Mouse (Mus musculus) liver, embryonic 12.5 days (tissue): ENCODE data around the gene Prepl. TPM values are rescaled to one million over a fixed set of nuclear protein-coding genes. Genes with fewer than 3 reads are reported as not detected.
A peak's percentile ranks its signal among the peaks of the same experiment; 100 is the strongest.

Source experiments
- ATAC-seq: fragments of 200-750 bp; cut with Nextera tagmentation; 2 replicates; pipeline ENCODE4 v1.8.0; 2017; ENCODE audit warnings: moderate number of reproducible peaks, mild to moderate bottlenecking, moderate library complexity
- H3K27ac ChIP-seq: fragments of 300-500 bp; sonication (generic); 2 replicates; pipeline ENCODE4 v1.5.1; 2016; ENCODE audit warnings: mild to moderate bottlenecking
- H3K27me3 ChIP-seq: fragments of 300-500 bp; sonication (generic); replicated peaks from 2 replicates; pipeline ENCODE4 v1.6.1; 2016; ENCODE audit warnings: mild to moderate bottlenecking, moderate library complexity
- H3K36me3 ChIP-seq: fragments of 300-500 bp; sonication (generic); 2 replicates; pipeline ENCODE4 v1.6.1; 2016; ENCODE audit warnings: mild to moderate bottlenecking, moderate library complexity
- H3K4me1 ChIP-seq: fragments of 300-500 bp; sonication (generic); 2 replicates; pipeline ENCODE4 v1.6.1; 2016
- H3K4me2 ChIP-seq: fragments of 300-500 bp; sonication (generic); 2 replicates; pipeline ENCODE4 v1.6.1; 2016; ENCODE audit warnings: mild to moderate bottlenecking, moderate library complexity
- H3K4me3 ChIP-seq: fragments of 300-500 bp; sonication (generic); 2 replicates; pipeline ENCODE4 v1.5.1; 2016; ENCODE audit warnings: mild to moderate bottlenecking, moderate library complexity
- H3K9ac ChIP-seq: fragments of 300-500 bp; sonication (generic); 2 replicates; pipeline ENCODE4 v1.6.1; 2016; ENCODE audit warnings: mild to moderate bottlenecking, moderate library complexity
- H3K9me3 ChIP-seq: fragments of 300-500 bp; sonication (generic); replicated peaks from 2 replicates; pipeline ENCODE4 v1.6.1; 2016; ENCODE audit warnings: mild to moderate bottlenecking, moderate library complexity
- WGBS: fragments of 180-500 bp; shearing (Covaris S2); methylation state at CpG from one replicate; pipeline ENCODE4 v1.1.7; 2016; ENCODE audit not compliant: insufficient replicate concordance; 5-methylcytosine and 5-hydroxymethylcytosine counted together
- polyA plus RNA-seq: library from polyadenylated mRNA; unstranded; fragments of >200 nt; fragmentation: Nextera tagmentation; extraction: Ambion mirVana; gene quantifications from 2 replicates; pipeline ENCODE4 v1.2.1, GENCODE M21; 2016

The Prepl gene
- polyA plus RNA-seq, 1 experiment from 2014 or later = 11.2 TPM

GRCm38 (mm10) chr17:85063560-85063959 is 26.5 kb downstream of the Prepl start:
- 43% methylated on average over 7 of the region's 7 CpGs for WGBS
- no peaks in the 10 kb centered on the region for H3K9me3 ChIP-seq
- H3K4me3 ChIP-seq = no peak overlapping the region
- H3K27ac ChIP-seq = no peak overlapping the region
- no peaks in the 10 kb centered on the region for H3K27me3 ChIP-seq
- no peak for ATAC-seq
- peaks cover 43% of the 10 kb centered on the region for H3K36me3 ChIP-seq
- H3K9ac ChIP-seq = no peak overlapping the region
- no peaks in the 10 kb centered on the region for H3K4me1 ChIP-seq
- no peak overlapping the region for H3K4me2 ChIP-seq

GRCm38 (mm10) chr17:85059136-85059535 is 30.9 kb downstream of the Prepl start:
- Histone ChIP-seq H3K4me2 (no peak overlapping the region), H3K27me3 (no peaks in the 10 kb centered on the region), H3K36me3 (peaks cover 11% of the 10 kb centered on the region), H3K27ac (no peak overlapping the region), H3K4me3 (no peak overlapping the region), H3K9ac (no peak overlapping the region), H3K9me3 (no peaks in the 10 kb centered on the region), H3K4me1 (no peaks in the 10 kb centered on the region)
- ATAC-seq = no peak
- WGBS = 78% methylated on average over 6 of the region's 6 CpGs

- Histone ChIP-seq H3K4me3 (no peak overlapping the region), H3K4me2 (no peak overlapping the region), H3K27ac (no peak overlapping the region), H3K9me3 (no peaks in the 10 kb centered on the region), H3K36me3 (0 out of 2 replicates have a peak, but pooled peaks cover 6% of the 10 kb centered on the region), H3K27me3 (no peaks in the 10 kb centered on the region), H3K9ac (no peak overlapping the region), H3K4me1 (no peaks in the 10 kb centered on the region)
- ATAC-seq = no peak
- WGBS = 74% methylated on average over 7 of the region's 7 CpGs
These were observed 31.8 kb downstream of the Prepl start for GRCm38 (mm10) chr17:85058276-85058675.

DNA sequence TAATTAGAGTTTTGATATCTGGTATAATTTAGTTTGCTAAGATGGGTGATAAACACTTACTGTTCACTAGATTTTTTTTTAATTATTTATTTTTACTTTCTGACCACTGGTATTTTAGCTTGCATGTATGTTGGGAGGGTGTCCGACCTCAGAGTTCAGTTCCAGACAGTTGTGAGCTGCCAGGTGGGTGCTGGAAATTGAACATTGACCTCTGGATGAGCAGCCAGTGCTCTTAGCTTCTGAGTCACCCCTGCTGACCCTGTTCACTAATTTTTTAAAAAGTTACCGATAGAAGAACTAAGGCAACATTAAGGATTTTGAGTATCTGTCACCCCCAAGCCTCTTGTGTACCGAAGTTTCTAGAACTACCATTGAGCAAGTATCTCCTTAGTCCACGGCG is 41.7 kb downstream of the Prepl start:
- H3K9me3 ChIP-seq = no peaks in the 10 kb centered on the region
- no peak overlapping the region for H3K9ac ChIP-seq
- ATAC-seq = no peak
- no peak overlapping the region for H3K4me2 ChIP-seq
- H3K36me3 ChIP-seq = no peaks in the 10 kb centered on the region
- 72% methylated on average over 5 of the region's 5 CpGs for WGBS
- no peak overlapping the region for H3K27ac ChIP-seq
- no peaks in the 10 kb centered on the region for H3K27me3 ChIP-seq
- H3K4me3 ChIP-seq = no peak overlapping the region
- H3K4me1 ChIP-seq = peaks cover 5% of the 10 kb centered on the region; the same call in 1 of the 2 replicates

DNA sequence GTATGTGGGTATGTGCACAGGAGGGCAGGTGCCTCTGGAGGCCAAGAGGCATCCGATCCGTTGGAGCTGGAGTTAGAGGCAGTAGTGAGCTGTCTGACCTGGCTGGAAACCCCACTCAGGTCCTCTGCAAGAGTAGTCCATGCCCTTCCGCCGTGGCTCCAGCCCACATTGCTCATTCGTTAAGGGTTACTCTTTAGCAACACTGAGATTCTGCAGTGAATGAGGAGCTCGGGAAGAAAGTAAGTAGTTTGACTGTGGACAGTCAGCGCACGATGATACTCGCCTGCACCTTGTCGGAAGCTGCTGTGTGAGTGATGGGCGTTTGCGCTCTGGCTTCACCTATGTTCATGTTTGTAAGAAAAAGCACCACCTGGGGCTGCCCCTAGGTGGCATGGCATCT is 44.9 kb downstream of the Prepl start:
- Histone ChIP-seq H3K36me3 (no peaks in the 10 kb centered on the region), H3K4me3 (no peak overlapping the region), H3K9me3 (no peaks in the 10 kb centered on the region), H3K4me1 (0 out of 2 replicates have a peak, but pooled peaks cover 3% of the 10 kb centered on the region), H3K27me3 (no peaks in the 10 kb centered on the region), H3K4me2 (no peak overlapping the region), H3K9ac (no peak overlapping the region), H3K27ac (no peak overlapping the region)
- WGBS = 68% methylated on average over 12 of the region's 12 CpGs
- no peak for ATAC-seq

- no peak overlapping the region for H3K4me2 ChIP-seq
- H3K4me1 ChIP-seq = 0 out of 2 replicates have a peak, but pooled peaks cover 3% of the 10 kb centered on the region
- no peak overlapping the region for H3K9ac ChIP-seq
- H3K27ac ChIP-seq = no peak overlapping the region
- 77% methylated on average over 5 of the region's 5 CpGs for WGBS
- H3K4me3 ChIP-seq = no peak overlapping the region
- no peak for ATAC-seq
- no peaks in the 10 kb centered on the region for H3K9me3 ChIP-seq
- H3K36me3 ChIP-seq = no peaks in the 10 kb centered on the region
- no peaks in the 10 kb centered on the region for H3K27me3 ChIP-seq
These were observed 45.6 kb downstream of the Prepl start for GRCm38 (mm10) chr17:85044466-85044865.

GRCm38 (mm10) chr17:85043404-85043816 is 46.6 kb downstream of the Prepl start:
- Histone ChIP-seq H3K4me3 (no peak overlapping the region), H3K36me3 (no peaks in the 10 kb centered on the region), H3K27me3 (no peaks in the 10 kb centered on the region), H3K9me3 (no peaks in the 10 kb centered on the region), H3K27ac (no peak overlapping the region), H3K9ac (no peak overlapping the region), H3K4me1 (0 out of 2 replicates have a peak, but pooled peaks cover 3% of the 10 kb centered on the region), H3K4me2 (no peak overlapping the region)
- ATAC-seq = no peak
- WGBS = 57% methylated on average over 6 of the region's 6 CpGs

DNA sequence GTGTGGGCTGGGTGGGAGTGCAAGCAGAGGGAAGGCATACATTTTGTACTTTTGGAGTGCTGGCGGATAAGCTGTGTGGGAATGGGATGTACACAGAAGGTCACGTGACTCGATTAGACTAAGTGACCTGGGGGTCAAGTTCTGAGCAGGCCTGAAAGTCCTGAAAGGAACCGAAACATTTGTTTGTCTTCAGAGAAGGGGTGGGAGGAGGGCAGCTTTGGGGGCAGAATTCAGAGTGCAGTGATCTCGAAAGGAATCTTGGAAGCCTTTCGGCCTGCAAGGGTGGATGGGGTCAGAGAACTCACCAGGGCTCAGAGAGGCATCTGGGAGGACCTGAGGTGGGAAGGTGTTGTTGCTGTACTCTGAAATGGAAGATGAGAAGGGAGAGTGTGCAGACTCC is 47.6 kb downstream of the Prepl start:
- Histone ChIP-seq H3K27ac (no peak overlapping the region), H3K9me3 (no peaks in the 10 kb centered on the region), H3K4me1 (0 out of 2 replicates have a peak, but pooled peaks cover 3% of the 10 kb centered on the region), H3K9ac (no peak overlapping the region), H3K36me3 (no peaks in the 10 kb centered on the region), H3K4me2 (no peak overlapping the region), H3K27me3 (no peaks in the 10 kb centered on the region), H3K4me3 (no peak overlapping the region)
- ATAC-seq = no peak
- 59% methylated on average over 6 of the region's 6 CpGs for WGBS

DNA sequence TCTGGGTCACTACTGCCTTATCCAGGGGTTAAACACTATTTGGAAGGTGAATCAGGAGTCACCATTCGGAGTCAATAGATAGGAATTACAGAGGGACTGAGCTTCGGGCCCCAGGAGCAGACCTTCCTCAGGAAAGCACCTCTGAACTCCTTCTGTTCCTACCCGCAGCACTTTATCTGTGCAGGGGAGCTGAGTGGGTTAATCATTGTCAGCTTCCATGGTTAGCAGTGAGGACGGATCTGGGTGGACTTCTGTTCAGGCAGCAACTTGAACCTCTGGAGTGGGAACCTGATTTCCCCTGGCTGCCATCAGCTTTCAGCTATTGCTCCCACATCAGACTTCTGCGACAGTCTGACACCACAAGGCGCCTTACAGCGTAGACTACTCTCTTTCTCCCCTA is 49.1 kb downstream of the Prepl start:
- no peak overlapping the region for H3K4me3 ChIP-seq
- no peaks in the 10 kb centered on the region for H3K27me3 ChIP-seq
- H3K4me1 ChIP-seq = 0 out of 2 replicates have a peak, but pooled peaks cover 3% of the 10 kb centered on the region
- 67% methylated on average over 7 of the region's 7 CpGs for WGBS
- H3K4me2 ChIP-seq = no peak overlapping the region
- H3K36me3 ChIP-seq = no peaks in the 10 kb centered on the region
- peak overlapping the region; percentile 49 for H3K27ac ChIP-seq
- no peak overlapping the region for H3K9ac ChIP-seq
- H3K9me3 ChIP-seq = no peaks in the 10 kb centered on the region
- no peak for ATAC-seq

GRCm38 (mm10) chr17:85038761-85039160 is 51.3 kb downstream of the Prepl start:
- no peak overlapping the region for H3K27ac ChIP-seq
- H3K36me3 ChIP-seq = no peaks in the 10 kb centered on the region
- H3K9me3 ChIP-seq = no peaks in the 10 kb centered on the region
- 0 out of 2 replicates have a peak, but pooled peaks cover 3% of the 10 kb centered on the region for H3K4me1 ChIP-seq
- WGBS = 69% methylated on average over 5 of the region's 5 CpGs
- H3K27me3 ChIP-seq = no peaks in the 10 kb centered on the region
- H3K4me2 ChIP-seq = no peak overlapping the region
- H3K4me3 ChIP-seq = no peak overlapping the region
- H3K9ac ChIP-seq = no peak overlapping the region
- no peak for ATAC-seq

DNA sequence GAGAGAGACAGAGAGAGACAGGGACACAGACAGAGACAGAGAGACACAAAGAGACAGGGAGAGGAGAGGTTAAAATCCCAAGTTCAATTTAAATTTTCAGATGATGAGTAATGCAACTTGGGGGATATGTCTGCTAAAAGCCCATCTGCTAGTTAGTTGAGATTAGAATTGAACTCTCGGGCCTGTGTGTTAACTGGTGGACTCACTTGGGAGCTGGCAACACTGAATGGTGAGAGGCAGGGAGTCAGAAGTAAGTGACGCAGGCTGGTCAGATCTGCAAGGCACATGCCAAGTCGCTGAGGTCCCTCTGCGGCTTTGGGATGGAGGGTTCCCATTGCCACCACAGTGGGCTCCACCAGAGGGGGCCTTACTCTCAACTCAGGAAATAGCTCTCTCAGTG is 51.7 kb downstream of the Prepl start:
- no peaks in the 10 kb centered on the region for H3K36me3 ChIP-seq
- no peaks in the 10 kb centered on the region for H3K27me3 ChIP-seq
- H3K4me1 ChIP-seq = 0 out of 2 replicates have a peak, but pooled peaks cover 1% of the 10 kb centered on the region
- H3K4me3 ChIP-seq = no peak overlapping the region
- H3K9me3 ChIP-seq = no peaks in the 10 kb centered on the region
- H3K4me2 ChIP-seq = no peak overlapping the region
- no peak for ATAC-seq
- 67% methylated on average over 4 of the region's 4 CpGs for WGBS
- H3K9ac ChIP-seq = no peak overlapping the region
- 0 out of 2 replicates have a peak overlapping the region, but pooled peaks have one; percentile 16 for H3K27ac ChIP-seq

DNA sequence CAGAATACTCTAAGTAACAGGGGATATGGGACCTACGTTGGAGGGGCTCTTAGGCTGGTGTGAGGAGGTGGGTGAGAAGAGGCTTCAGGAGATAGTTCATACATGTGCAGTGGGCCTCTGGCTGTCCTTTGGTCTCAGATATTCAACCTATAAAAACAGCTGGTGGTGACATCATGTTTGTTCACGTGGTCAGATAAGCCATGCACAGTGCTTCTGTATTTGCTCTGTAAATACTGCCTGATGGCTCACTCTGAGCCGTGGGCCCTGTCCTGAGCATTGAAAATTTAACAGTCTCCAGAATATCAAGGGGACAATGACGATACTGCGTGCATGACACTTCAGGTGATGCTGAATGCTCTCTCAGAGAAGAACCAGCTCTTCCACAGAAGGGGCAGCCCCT is 52.2 kb downstream of the Prepl start:
- Histone ChIP-seq H3K36me3 (no peaks in the 10 kb centered on the region), H3K27ac (no peak overlapping the region), H3K27me3 (no peaks in the 10 kb centered on the region), H3K4me3 (no peak overlapping the region), H3K9me3 (no peaks in the 10 kb centered on the region), H3K9ac (no peak overlapping the region), H3K4me1 (no peaks in the 10 kb centered on the region), H3K4me2 (no peak overlapping the region)
- ATAC-seq = peak; percentile 66
- WGBS = 60% methylated on average over 5 of the region's 5 CpGs

- ATAC-seq = no peak
- Histone ChIP-seq H3K27me3 (peaks cover 4% of the 10 kb centered on the region), H3K36me3 (no peaks in the 10 kb centered on the region), H3K4me3 (no peak overlapping the region), H3K27ac (no peak overlapping the region), H3K4me2 (no peak overlapping the region), H3K4me1 (no peaks in the 10 kb centered on the region), H3K9ac (no peak overlapping the region), H3K9me3 (no peaks in the 10 kb centered on the region)
- WGBS = 57% methylated on average over 11 of the region's 11 CpGs
These were observed 56.0 kb downstream of the Prepl start for GRCm38 (mm10) chr17:85034068-85034467.
